Mouse (Mus musculus): ENCODE data around the gene Smim5. TPM values are rescaled to one million over a fixed set of nuclear protein-coding genes. Genes with fewer than 3 reads are reported as not detected.
A peak's percentile ranks its signal among the peaks of the same experiment; 100 is the strongest.

The Smim5 gene
- polyA plus RNA-seq, 2 experiments = 9.8 to 17.5 TPM

- no peak for TF ChIP-seq POLR2A (IDR thresholded peaks at IDR 0.05; ENCODE audit: borderline replicate concordance, extremely low read depth, insufficient read depth, insufficient read length)
- Histone ChIP-seq H3K4me3 (replicated peaks; ENCODE audit: low read length) (peak overlapping the region; percentile 86), H3K4me1 (ENCODE audit: control insufficient read depth, insufficient read depth, low read length) (peaks cover 15% of the 10 kb centered on the region), H3K9ac (ENCODE audit: low read depth, low read length, severe bottlenecking) (peak overlapping the region; percentile 82), H3K27me3 (ENCODE audit: control insufficient read depth, insufficient read depth, low read length) (no peaks in the 10 kb centered on the region), H3K27ac (replicated peaks; ENCODE audit: low read depth, low read length) (peak overlapping the region; percentile 44; the same call in 1 of the 2 replicates), H3K4me2 (replicated peaks; ENCODE audit: low read depth, low read length, severe bottlenecking) (peak overlapping the region; percentile 86), H3K36me3 (ENCODE audit: control insufficient read depth, insufficient read depth, low read length) (peaks cover 37% of the 10 kb centered on the region), H3K9me3 (ENCODE audit: control insufficient read depth, low read length) (no peaks in the 10 kb centered on the region)
- WGBS = under 1% methylated on average over 16 of the region's 16 CpGs
- DNase-seq (ENCODE audit: low spot score) = no peak
- ATAC-seq (ENCODE audit: low FRiP score, low read depth) = 0 out of 2 replicates have a peak, but pooled peaks have one; percentile 38
These were observed 34.0 kb downstream of the Smim5 start for GRCm38 (mm10) chr11:115933747-115934110.

GRCm38 (mm10) chr11:115939690-115940329 is 40.0 kb downstream of the Smim5 start:
- no peak overlapping the region for H3K9ac ChIP-seq (ENCODE audit: low read depth, low read length, severe bottlenecking)
- no peaks in the 10 kb centered on the region for H3K9me3 ChIP-seq (ENCODE audit: control insufficient read depth, low read length)
- H3K36me3 ChIP-seq (ENCODE audit: control insufficient read depth, insufficient read depth, low read length) = peaks cover 83% of the 10 kb centered on the region
- no peaks in the 10 kb centered on the region for H3K4me1 ChIP-seq (ENCODE audit: control insufficient read depth, insufficient read depth, low read length)
- DNase-seq (ENCODE audit: low spot score) (peak; percentile 71), ATAC-seq (ENCODE audit: low FRiP score, low read depth) (no peak)
- no peak overlapping the region for H3K4me2 ChIP-seq (replicated peaks; ENCODE audit: low read depth, low read length, severe bottlenecking)
- 37% methylated on average over 6 of the region's 6 CpGs for WGBS
- H3K4me3 ChIP-seq (replicated peaks; ENCODE audit: low read length) = no peak overlapping the region
- H3K27me3 ChIP-seq (ENCODE audit: control insufficient read depth, insufficient read depth, low read length) = no peaks in the 10 kb centered on the region
- no peak for TF ChIP-seq POLR2A (IDR thresholded peaks at IDR 0.05; ENCODE audit: borderline replicate concordance, extremely low read depth, insufficient read depth, insufficient read length)
- H3K27ac ChIP-seq (replicated peaks; ENCODE audit: low read depth, low read length) = no peak overlapping the region

GRCm38 (mm10) chr11:115941980-115942379 is 42.2 kb downstream of the Smim5 start:
- no peak overlapping the region for H3K9ac ChIP-seq (ENCODE audit: low read depth, low read length, severe bottlenecking)
- no peak for ATAC-seq (ENCODE audit: low FRiP score, low read depth)
- peaks cover 87% of the 10 kb centered on the region for H3K36me3 ChIP-seq (ENCODE audit: control insufficient read depth, insufficient read depth, low read length)

DNA sequence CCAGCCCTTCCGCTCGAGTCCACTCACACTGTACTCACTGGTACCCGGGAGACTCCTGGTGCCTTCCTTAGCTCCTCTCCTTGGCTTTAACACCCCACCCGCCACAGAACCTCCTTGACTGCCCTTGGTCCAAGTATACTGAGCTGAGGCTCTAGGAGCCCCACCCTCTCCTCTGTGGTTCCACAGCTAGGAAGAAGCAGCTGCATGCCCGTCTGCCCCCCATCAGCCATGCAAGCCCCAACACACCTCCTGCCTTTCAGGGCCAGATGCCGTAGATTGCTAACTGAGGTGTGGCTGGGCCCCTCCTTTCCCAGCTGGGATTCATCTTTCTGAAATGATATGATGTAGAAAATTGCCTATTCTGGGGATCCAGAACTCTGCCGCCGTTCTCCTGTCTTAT is 45.5 kb downstream of the Smim5 start:
- H3K27me3 ChIP-seq (ENCODE audit: control insufficient read depth, insufficient read depth, low read length) = no peaks in the 10 kb centered on the region
- no peak for TF ChIP-seq POLR2A (IDR thresholded peaks at IDR 0.05; ENCODE audit: borderline replicate concordance, extremely low read depth, insufficient read depth, insufficient read length)
- WGBS = 77% methylated on average over 8 of the region's 8 CpGs
- no peak overlapping the region for H3K27ac ChIP-seq (replicated peaks; ENCODE audit: low read depth, low read length)
- peaks cover 3% of the 10 kb centered on the region; the same call in 1 of the 2 replicates for H3K4me1 ChIP-seq (ENCODE audit: control insufficient read depth, insufficient read depth, low read length)
- no peak overlapping the region for H3K4me2 ChIP-seq (replicated peaks; ENCODE audit: low read depth, low read length, severe bottlenecking)
- peaks cover 86% of the 10 kb centered on the region for H3K36me3 ChIP-seq (ENCODE audit: control insufficient read depth, insufficient read depth, low read length)
- H3K9ac ChIP-seq (ENCODE audit: low read depth, low read length, severe bottlenecking) = no peak overlapping the region
- no peak overlapping the region for H3K4me3 ChIP-seq (replicated peaks; ENCODE audit: low read length)
- no peak for DNase-seq (ENCODE audit: low spot score)
- no peaks in the 10 kb centered on the region for H3K9me3 ChIP-seq (ENCODE audit: control insufficient read depth, low read length)
- ATAC-seq (ENCODE audit: low FRiP score, low read depth) = no peak

More at GRCm38 (mm10) chr11:115941980-115942379, 42.2 kb downstream of the Smim5 start:
- TF ChIP-seq POLR2A (IDR thresholded peaks at IDR 0.05; ENCODE audit: borderline replicate concordance, extremely low read depth, insufficient read depth, insufficient read length) = no peak
- no peak overlapping the region for H3K4me3 ChIP-seq (replicated peaks; ENCODE audit: low read length)
- H3K4me2 ChIP-seq (replicated peaks; ENCODE audit: low read depth, low read length, severe bottlenecking) = no peak overlapping the region
- no peak overlapping the region for H3K27ac ChIP-seq (replicated peaks; ENCODE audit: low read depth, low read length)
- 92% methylated on average over 7 of the region's 7 CpGs for WGBS
- DNase-seq (ENCODE audit: low spot score) = no peak
- H3K9me3 ChIP-seq (ENCODE audit: control insufficient read depth, low read length) = no peaks in the 10 kb centered on the region
- no peaks in the 10 kb centered on the region for H3K4me1 ChIP-seq (ENCODE audit: control insufficient read depth, insufficient read depth, low read length)
- H3K27me3 ChIP-seq (ENCODE audit: control insufficient read depth, insufficient read depth, low read length) = no peaks in the 10 kb centered on the region

- WGBS = 83% methylated on average over 9 of the region's 9 CpGs
- ATAC-seq (ENCODE audit: low FRiP score, low read depth) = no peak
- Histone ChIP-seq H3K9me3 (ENCODE audit: control insufficient read depth, low read length) (no peaks in the 10 kb centered on the region), H3K27me3 (ENCODE audit: control insufficient read depth, insufficient read depth, low read length) (no peaks in the 10 kb centered on the region), H3K36me3 (ENCODE audit: control insufficient read depth, insufficient read depth, low read length) (peaks cover 85% of the 10 kb centered on the region), H3K4me2 (replicated peaks; ENCODE audit: low read depth, low read length, severe bottlenecking) (no peak overlapping the region), H3K4me3 (replicated peaks; ENCODE audit: low read length) (no peak overlapping the region), H3K9ac (ENCODE audit: low read depth, low read length, severe bottlenecking) (no peak overlapping the region), H3K4me1 (ENCODE audit: control insufficient read depth, insufficient read depth, low read length) (peaks cover 3% of the 10 kb centered on the region; the same call in 1 of the 2 replicates), H3K27ac (replicated peaks; ENCODE audit: low read depth, low read length) (peak overlapping the region; percentile 55; the same call in 1 of the 2 replicates)
- no peak for TF ChIP-seq POLR2A (IDR thresholded peaks at IDR 0.05; ENCODE audit: borderline replicate concordance, extremely low read depth, insufficient read depth, insufficient read length)
- DNase-seq (ENCODE audit: low spot score) = peak; percentile 14
These were observed 46.6 kb downstream of the Smim5 start for GRCm38 (mm10) chr11:115946221-115946828.

Measured in limb, embryonic 14.5 days (tissue).